Mouse (Mus musculus) c-Kit-positive CD71-negative TER-119-negative erythroid progenitor cells, embryonic 14.5 days (primary cell): ENCODE data around the gene Fam120a.

Experiments used
- DNase-seq: peaks from one replicate; pipeline ENCODE4 v3.0.0-alpha.2; 2013; ENCODE audit warnings: low read depth

The Fam120a gene

DNA sequence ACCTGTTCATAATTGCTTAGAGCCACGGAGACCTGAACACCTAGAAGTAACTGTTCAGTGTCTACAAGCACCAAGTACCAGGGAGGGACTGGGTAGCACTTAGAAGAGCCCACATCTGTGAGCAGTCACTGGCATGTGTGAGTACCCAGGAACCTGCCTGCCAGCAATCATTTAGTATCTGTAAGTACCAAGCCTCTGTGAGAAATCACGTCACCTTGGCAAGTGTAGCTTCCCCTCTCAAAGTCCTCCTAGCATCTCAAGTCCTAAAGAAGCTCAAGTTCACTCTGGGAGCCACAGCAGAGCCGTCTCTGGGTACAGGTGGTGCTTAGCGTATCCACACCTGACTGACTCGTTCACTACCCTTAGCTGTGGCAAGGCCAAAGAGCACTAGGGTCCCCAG is 116.1 kb downstream of the Fam120a start:
- DNase-seq, result no peak

DNA sequence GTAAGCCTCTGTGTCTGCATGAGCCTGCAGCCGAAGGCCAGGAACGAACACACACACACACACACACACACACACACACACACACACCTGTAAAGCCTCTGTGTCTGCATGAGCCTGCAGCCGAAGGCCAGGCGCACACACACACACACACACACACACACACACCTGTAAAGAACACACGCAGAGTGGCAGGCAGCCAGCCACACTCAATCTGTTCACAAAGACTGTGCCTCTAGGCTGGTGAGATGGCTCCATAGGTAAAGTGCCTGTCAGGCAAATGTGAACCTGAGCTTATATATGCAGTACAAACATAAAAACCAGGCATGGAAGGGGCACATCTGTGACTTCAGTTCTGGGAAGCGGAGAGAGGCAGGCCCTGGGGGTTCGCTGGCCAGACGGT is 117.0 kb downstream of the Fam120a start:
- no peak for DNase-seq

DNA sequence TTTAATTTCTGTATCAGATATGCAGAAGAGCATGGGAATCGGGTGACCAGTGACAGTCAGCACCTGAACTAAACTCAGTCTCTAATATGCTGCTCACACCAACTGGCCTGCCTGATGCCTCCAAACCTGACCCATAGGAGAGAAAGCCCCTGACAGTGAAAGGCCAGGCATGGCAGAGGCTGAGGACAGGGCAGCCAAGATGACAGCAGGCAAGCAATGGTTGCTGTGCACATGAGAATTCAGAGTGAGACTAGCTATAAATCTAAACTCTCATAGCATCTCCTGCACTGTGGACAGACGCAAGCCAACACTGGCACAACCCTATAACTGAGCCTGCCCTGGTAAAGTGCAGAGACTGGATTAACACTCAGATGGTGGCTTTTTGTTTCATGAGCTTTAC is 117.5 kb downstream of the Fam120a start:
- no peak for DNase-seq

DNA sequence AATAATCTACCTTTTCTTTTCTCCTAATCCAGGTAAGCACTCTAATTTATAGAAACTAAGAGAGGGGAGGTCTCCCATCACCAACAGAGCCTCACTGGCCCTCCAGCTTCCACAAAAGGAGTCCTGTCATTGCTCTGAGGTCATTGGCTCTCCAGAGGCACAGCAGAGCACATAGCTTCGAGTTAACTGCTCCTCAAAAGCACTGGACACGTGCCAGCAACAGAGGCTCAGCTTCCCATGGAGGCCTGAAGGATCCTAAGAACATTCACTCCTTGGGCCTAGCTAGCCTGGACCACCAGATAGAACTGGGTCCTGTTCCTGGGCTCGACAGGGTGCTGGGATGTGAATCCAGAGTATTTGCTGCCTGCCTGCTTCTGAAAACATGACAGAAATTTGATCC is 118.7 kb downstream of the Fam120a start:
- no peak for DNase-seq

DNA sequence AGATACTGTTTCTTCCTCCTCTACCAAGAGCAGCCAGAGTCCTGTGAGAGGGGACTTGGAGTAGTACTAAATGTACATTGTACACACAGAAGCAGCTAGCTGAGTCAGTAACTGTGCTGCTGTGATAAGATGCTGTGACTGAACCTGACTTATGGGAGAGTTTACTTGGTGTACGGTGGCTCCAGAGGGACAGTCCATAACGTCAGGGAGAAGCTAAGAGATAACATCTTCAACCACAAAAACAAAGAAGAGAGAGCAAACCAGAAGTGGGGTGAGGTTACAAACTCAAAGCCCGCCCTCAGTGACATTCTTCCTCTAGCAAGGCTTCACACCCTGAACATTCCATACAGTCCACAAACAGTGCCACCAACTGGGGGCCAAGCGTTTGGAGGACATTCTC is 122.5 kb downstream of the Fam120a start:
- no peak for DNase-seq

DNA sequence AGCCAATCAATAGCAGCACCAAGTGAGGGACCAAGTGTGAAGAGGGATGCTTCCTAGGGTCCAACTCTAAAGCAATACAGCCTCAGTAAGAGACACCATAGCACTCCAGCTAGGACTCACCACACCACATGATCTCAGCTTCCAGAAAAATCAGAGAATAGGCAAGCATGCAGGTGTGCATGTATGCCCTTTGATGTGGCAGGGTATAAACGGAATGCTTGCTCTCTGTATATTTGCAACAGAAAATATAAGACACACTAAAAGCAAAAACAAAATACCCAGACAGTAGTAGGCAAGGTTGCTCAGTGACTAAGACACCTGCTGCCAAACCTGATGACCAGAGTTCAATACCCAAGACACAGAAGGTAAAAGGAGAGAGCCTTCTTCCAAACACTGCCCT is 124.3 kb downstream of the Fam120a start:
- DNase-seq, result no peak

DNA sequence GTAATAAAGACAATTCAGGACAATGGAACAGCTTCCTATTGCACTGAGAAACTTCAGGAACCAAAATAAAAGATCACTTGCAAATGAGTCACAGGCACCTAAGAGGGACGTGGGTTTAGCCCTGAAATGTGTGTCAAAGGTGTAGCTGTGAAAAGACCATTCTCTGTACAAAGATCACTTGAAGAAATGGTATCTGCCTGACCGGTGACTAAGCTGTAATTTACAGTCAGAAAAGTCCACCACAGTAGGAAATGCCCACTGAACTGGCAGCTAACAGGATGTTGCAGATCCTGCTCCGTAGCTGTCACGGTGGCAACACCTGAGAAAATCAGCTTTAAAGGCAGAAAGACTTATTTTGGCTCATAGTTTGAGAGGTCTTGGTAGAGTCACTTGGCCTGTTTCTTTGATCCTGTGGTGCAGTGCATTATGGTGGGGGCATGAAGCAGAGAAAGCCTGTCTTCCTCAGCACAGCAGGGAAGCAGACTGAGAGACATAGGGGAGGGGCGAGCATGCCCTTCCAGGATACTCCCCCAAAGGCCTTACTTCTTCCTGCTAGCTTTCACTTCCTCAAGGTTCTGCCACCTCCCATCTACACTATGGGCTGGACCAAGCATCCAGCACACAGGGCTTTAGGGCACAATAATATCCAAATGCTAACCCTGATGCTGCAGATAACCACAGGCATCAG is 125.8 kb downstream of the Fam120a start:
- no peak for DNase-seq

DNA sequence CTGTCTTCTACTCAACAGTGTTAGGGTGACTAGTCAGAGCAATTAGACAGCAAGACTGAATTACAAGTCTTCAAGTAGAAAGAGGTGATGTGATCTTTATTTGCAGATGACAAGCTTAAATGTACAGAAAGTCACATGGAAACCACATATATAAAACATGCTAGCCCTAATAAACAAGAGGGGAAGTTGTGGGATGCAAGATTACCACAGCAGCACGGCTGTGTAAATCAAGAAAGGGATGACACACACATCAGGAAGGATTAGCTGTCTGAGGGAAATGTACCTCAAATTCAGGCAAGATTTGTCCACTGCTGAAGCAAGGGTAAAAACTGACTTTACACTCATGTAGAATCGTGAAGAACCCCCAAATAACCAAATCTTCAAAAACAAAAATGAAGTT is 129.5 kb downstream of the Fam120a start:
- no peak for DNase-seq

DNA sequence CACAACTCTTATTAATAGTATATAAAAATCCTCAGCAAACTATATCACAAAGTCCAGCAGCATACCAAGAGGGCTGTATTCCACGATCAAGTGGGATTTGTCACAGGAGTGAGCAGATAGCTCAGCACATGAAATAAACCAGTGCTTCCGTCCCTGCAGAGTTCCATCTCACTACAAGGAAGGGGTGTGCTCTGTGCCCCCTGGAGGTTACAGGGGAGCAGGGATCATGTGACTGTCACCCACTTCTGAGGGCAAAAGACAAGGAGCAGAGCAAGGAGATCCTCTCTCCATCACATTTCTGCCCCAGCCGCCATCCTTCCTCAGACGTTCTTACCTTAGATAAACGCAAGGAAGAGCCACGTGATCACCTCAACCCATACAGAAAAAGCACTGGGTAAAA is 130.3 kb downstream of the Fam120a start:
- no peak for DNase-seq

DNA sequence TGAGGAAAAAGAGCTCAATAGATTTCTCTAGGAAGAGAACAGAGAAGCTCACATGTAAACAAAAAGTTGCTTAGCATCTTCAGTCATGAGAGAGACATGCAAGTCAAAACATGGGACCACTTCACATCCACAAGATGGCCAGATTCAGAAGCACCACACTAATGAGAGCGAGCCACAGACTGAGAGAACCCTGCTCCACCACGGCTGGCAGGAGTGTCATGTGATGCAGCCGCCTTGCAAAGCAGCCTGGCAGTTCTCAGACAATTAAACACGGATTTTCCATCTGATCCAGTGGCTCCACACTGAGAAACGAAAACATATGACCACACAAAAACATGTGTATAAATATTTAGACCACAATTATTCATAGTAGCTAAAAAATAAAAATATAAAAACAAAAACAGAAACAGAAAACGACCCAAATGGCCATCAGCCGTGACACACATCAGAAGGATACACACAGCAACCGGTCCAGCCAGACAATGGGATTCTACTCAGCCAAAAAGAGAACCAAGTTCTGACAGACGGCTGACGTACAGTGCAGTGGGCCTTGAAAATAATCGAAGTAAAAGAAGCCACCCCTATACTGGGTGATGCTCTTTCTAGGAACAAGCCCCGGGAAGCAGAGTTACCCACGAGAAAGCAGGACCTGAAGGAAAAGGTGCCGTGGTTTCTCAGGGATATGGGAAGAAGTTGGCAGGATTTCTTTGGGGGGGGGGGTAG is 137.1 kb downstream of the Fam120a start:
- DNase-seq, result no peak

DNA sequence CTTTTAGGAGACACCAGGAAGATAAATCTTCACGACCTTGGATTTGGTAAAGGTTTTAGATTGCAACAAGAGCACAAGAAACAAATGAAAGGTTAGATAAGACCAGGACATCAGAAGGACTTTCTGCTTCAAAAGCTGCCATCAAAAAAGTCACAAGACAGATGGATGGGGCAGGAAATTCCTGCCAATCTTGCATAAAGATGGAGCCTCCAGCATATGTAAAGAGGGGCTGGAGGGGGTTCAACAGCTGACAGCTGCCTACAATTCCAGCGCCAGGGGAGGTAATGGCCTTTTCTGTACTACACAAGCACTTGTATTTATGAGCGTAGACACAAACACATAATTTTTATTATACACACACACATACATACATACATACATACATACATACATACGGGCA is 138.0 kb downstream of the Fam120a start:
- no peak for DNase-seq
